Mouse (Mus musculus): ENCODE results near the gene Ago4.
A peak's percentile ranks its signal among the peaks of the same experiment; 100 is the strongest.
"Not testable (repeated sequence)": the region's sequence is repeated elsewhere in the genome, so short reads cannot be mapped to it uniquely, and the experiment has no call there.

Ago4 gene

DNA sequence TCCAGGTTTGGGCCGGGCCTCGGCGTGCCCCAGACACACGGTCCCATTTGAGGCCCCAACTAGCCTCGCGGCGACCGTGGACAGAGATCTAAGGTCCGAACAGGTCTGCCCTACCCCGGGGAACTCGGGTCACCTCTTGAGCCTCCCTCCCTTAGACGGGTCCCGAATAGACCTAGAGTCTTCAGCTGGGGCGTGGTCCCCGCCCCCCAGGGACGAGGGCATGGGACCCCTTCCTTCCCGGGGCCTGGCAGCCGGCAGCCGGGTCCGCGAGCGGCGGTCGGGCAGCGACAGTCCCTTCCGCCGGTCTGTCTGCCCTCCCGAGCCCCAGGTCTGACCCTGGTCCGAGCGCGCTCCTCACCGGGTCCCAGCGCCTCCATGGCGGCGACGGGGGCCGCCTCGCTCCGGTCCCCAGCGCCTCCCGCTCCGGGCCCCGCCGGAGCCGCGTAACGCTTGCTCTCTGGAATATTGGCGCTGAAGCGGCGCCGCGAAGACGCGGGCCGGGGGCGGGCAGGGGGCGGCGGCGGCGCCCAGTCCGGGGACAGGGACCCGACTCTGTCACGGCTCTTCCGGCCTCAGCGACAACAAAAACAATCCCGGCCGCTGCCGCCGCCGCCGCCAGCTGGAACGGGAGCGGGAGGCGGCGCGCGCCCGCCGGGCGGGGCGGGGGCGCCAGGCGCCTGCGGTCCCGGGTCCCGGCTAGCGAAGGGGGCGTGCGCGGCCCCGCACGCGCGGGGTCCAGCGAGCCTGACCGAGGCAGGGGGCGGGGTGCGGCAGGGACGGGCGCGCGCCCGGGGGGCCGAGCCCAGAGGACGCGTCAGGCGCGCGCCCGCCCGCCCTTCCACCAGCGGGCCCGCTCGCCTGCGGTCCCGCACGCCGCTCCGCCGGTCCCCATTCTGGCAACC is at the start of gene Ago4:
TSS of gene Ago4 (minus strand) at position 646 of the 902 bp plus-strand sequence.
- DNase-seq (ENCODE audit: low spot score): no peak

DNA sequence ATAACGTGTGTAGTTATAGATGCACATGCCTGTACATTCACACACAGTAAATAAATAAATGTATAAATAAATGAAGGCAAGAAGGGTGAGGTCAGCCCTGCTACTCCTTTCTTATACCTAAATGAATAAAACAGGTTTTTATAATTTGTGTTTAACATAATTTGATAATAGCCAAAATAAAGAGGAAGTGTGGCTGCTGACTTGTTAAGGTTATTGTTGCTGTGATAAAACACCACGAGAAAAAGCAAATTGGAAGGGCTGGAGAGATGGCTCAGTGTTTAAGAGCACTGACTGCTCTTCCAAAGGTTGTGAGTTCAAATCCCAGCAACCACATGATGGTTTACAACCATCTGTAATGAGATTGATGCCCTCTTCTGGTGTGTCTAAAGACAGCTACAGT is 45.8 kb upstream of the Ago4 start:
- no peak for DNase-seq (ENCODE audit: low spot score)

DNA sequence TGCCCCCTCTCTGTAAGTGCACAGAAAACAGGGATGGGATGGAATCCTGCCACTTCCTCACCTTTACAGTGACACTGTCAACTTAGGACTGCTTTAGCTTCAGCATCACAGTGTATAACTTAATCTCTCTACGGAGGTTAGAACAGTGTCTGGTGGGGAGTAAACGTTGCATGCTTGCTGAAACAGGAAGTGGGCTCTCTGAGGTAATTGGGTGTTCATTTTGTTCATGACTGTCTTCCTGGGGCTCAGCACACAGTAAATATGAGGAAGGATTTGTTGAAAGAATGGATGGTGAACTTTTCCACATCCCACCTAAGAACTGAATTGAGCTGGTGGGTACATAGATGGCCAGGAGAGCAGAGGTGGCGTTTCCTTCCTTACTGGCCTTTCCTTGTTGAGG is 44.6 kb upstream of the Ago4 start:
- DNase-seq (ENCODE audit: low spot score): no peak

DNA sequence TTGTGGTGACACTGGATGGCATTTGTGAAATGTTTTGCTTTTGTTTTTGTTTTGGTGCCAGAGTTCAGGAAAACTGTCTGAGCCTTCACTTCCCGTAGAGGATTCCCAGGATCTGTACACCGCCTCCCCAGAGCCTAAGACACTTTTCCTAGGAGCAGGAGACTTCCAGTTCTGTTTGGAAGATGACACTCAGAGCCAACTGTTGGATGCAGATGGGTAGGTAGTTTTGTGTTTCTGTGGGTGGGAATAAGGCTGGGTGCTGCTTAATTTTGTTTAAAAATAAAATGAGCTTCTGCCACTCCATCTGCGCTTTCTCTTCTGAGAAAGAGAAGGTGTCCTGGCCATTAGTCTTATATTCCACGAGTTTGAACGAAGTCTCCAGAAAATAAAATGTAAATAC is 43.0 kb upstream of the Ago4 start:
- no peak for DNase-seq (ENCODE audit: low spot score)

DNA sequence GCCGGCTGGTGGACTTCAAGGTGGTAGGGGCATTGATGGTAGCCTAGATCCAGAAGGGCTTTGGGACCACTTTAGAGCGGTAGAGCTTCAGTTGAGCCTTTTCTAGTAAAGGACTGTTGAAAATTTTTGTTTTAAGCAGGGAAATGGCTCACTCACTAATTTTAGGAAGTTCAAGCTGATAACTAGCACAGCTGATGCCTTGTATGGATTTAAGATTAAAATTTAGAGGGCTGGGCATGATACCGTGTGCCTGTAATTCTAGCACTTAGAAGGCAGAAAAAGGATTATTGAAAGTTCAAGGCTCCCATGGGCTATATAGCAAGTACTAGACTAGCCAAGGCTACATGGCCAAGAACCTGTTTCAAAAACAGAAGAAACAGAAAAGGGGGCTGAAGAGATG is 36.5 kb upstream of the Ago4 start:
- no peak for DNase-seq (ENCODE audit: low spot score)

DNA sequence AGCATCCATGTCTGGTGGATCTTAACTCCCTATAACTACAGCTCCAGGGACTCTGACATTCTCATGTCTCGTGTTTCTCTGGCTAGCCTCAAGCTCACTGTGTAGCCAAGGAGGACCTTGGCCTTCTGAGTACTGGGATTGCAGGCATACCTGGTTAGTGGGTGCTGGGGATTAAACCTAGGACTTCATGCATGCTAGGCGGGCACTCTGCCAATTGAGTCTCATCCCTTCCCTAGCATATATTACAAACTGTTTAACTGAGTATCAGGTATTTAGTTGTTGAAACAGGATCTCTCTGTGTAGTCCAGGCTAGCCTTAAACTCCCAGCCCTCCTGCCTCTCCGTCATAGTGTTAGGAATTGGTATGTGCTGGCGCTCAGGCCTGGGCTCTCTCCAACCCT is 34.0 kb upstream of the Ago4 start:
- no peak for DNase-seq (ENCODE audit: low spot score)

DNA sequence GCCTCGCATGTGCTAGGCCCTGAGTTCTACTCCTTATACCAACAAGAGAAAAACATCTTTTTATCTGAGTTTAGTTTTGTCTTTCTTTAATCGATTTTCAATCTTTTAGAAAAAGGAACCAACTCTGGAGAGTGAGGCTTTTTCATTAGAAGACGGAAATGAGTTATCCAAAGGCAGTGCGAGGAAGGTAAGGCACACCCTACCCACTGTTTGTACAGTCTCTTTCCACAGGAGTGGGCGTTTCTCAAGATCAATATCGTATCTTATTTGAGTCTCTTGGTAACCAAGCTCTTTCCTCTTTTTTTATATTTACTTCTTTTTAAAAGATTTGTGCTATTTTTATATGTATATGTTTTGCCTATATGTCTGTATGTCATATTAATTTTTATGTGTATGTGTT is 30.5 kb upstream of the Ago4 start:
- DNase-seq (ENCODE audit: low spot score): no peak

DNA sequence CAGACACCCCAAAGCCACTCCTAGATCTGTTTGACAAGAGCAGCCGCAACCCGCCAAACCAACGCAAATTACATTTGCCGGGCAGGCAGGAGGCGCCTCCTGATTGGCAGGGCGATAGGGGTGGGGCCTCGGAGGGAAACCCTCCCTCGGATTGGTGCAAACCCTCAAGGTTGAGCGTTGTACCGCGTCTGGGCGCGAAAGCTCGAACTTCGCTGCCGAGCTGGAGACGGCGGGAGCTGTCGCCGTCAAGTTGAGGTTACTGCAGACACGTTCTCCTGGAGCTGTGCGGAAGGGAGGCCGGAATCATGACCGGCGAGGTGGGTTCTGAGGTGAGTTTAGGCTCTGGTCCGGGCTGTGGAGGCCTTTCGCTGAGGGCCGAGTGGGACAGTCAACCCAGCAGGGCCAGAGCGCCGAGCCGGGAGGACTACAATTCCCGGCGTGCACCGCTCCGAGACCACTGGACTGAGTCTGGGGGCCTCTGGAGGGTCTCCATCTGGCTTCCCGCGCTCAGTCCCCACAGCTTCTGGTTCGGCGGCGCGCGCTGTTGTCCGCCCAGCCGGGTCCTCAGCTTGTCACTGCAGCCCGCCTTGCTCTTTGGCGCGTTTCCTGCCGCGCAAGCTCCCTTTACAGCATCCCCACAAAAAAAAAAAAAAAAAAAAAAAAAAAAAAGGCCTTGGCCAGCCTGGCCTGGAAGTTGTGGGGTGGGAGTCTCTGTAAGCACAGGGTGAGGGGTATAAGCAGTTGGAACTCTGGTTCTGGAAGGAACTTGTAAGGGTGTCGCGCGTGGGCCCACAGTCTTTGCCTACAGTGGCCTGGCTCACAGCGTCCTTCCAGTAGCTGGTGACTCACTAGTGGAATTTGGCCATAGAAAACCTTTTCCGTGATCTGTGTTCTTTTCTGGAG is 23.8 kb upstream of the Ago4 start, which contains the start of gene Clspn:
TSS of gene Clspn (plus strand) at position 127 of the 903 bp plus-strand sequence.
- peak; percentile 94 for DNase-seq (ENCODE audit: low spot score)

DNA sequence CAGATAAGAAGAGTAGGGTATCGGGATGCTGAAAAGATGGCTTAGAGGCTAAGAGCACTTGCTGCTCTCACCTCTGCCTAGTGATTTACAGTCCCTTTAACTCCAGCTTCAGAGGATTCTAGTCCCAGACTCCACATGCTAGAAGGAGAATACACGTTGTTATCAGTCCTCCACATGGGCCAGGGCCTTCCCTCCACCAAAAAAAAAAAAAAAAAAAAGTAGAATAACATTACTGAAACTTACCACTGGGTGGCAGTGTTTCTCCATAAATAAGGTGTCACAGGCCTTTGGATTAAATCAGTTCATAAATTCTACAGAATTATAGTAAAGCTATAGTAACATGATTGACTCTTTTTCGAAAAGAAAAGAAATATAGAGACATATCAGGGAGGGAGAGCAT is 21.2 kb upstream of the Ago4 start:
- DNase-seq (ENCODE audit: low spot score): peak; percentile 82

DNA sequence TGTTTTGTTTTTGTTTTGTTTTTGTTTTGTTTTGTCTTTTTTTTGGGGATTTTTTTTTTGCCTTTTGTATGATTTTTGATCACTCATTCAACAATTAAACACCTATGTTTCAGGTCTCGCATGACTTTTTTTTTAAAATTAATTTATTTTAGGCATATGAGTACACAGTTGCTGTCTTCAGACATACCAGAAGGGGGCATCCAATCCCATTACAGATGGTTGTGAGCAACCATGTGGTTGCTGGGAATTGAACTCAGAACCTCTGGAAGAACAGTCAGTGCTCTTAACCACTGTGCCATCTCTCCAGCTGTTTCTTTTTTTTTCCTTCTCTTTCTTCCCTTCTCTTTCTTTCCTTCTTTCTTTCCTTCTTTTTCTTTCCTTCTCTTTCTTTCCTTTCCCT is 20.4 kb upstream of the Ago4 start:
- DNase-seq (ENCODE audit: low spot score): no peak

DNA sequence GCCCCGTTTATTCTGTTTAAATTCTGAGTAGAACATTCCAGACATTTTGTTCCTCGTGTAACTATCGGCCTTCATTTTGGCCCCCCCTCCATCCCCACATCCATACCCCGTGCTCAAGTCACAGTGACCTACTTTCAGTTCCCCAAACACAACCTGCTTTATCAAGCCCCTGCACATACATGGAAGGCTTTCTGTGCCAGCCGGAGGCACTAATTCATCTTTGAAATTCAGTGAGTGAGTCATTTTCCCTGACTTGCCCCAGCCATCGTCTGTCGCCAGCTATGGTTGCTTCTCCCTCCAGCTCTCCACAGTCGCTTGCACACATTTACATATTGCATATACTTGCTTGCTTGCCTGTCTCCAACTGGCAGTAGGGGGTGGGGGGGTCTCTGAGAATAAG is 19.8 kb upstream of the Ago4 start:
- DNase-seq (ENCODE audit: low spot score): no peak

DNA sequence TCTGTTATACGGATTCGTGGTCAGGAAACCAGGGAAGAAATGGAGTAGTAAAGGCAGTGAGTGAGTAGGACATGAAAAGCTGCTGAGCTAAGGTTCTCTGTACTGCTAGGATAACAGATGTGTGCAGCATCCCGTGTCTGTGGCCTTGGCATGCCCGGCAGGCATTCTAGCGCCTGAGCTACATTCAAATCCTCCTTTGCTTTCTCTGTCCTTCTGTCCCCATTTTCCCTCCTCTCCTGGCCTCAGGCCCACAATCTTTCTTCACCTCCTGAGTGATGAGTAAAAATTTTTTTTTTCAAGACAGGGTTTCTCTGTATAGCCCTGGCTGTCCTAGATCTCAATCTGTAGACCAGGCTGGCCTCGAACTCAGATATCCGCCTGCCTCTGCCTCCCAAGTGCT is 18.9 kb upstream of the Ago4 start:
- no peak for DNase-seq (ENCODE audit: low spot score)

DNA sequence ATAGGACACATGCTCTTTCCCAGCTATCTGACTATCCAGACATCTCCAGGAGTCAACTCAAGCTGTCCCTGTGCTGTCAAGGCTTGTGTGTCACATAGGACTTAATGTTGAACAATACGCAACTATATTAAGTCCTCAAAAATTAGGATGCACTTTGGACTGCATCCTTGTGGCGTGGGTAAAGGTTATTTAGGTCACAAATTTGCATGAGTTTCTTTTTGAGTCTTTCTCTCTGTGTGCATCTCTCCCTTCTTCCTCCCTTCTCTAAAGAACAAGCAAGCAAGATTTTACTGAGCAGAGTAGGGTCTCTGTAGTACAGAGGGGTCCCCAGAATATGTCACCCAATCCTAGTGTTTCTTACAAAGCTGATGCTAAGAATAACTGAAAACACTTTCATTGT is 12.9 kb upstream of the Ago4 start:
- no peak for DNase-seq (ENCODE audit: low spot score)

DNA sequence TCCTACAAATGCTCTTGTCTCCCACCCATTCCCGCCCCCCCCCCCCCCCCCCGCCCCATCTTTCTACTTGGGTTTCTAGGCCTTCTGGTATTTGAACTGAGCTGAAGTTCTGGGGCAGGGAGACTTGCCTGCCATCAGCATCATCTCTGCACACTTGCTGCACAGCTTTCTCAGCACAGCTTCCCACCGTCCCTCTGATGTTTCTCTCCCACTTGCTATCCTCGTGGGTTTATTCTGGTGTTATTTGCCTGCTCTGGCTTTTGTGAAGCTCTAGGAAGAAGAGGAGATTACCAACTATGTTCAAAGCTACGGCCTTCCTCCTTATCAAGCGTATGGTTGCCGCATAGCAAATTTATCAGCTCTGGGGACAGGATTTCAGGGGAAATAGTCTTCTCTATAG is 12.4 kb upstream of the Ago4 start:
- no peak for DNase-seq (ENCODE audit: low spot score)

DNA sequence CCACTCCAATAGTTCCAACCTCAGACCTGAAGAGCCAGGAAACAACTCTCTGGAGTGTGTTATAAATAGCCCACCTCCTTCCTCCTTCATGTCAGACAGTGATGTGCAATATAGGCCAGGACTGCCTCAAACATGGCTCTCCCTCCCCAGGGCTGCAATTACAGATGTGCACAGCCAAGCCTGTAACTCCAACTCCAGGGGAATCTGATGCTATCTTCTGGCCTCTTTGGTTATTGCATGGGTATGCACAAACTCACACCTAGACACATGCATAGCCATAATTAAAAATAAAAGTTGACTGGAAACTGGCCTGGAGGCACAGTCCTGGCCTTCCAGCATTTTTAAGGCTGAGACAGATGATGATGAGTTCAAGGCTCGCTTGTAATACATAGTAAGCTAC is 11.7 kb upstream of the Ago4 start:
- no peak for DNase-seq (ENCODE audit: low spot score)

DNA sequence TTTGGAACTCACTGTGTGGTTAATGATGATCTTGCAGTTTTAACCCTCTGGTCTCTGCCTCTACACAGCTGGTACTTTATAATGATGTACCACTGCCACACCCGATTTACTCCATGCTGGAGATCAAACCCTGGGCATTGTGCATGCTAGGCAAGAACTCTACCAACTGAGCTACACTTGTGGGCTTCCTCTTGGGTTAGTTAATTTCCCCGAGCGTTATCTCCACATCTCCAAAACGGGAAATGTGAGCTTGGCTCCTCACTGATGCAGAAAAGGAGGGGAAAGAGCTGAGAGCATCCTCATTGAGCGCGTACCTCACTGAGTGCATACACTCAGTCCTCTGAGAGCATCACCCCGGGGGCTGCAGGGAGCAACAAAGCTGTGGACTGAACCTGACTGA is 9.6 kb upstream of the Ago4 start:
- no peak for DNase-seq (ENCODE audit: low spot score)

DNA sequence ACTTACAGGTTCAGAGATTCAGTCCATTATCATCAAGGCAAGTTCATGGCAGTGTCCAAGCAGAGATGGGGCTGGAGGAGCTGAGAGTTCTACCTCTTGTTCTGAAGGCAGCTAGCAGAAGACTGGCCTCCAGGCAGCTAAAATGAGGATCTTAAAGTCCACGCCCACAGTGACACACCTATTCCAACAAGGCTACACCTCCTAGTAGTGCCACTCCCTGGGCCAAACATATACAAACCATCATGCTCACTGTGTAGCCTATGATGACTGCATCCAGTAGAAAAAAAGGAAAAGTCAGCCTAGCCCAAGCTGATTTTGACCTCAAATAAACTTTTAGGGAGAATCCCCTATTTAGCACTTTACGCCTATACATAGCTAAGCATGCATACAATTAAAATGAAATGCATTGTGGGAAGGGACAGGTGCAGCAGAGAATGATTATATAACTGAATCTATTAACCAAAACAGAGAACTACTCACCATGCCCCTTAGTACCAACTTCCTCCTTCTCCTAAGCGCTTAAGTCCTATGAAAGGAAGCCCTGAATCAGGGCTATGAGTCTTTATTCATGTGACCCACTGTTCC is 7.3 kb upstream of the Ago4 start:
- DNase-seq (ENCODE audit: low spot score): no peak

DNA sequence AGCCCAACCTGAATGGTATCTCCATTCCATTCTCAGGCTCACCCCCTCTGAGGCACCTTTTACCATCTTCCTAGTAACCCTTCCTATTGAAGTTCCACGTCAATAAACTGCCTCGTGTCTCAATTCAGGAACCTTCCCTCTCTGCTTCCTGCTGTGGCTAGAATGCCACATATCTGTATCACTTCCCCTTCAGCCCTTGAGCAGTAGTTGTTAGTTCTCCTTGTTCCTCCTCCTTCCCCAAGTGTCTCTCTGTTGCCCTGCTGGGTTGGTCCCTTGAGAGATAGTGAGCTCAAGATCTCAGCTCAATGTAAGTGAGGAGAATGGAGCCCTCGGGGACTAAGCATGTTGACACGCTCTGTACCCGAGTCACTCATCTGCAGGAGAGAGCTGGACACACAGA is 3.6 kb upstream of the Ago4 start:
- DNase-seq (ENCODE audit: low spot score): no peak

DNA sequence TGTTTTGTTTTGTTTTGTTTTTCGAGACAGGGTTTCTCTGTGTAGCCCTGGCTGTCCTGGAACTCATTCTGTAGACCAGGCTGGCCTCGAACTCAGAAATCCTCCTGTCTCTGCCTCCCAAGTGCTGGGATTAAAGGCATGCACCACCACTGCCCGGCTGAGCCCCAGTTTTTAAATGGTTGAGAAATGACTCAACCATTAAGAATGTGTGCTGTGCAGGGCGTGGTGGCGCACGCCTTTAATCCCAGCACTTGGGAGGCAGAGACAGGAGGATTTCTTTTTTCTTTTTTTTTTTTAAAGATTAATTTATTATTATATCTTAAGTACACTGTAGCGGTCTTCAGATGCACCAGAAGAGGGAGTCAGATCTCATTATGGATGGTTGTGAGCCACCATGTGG is 2.4 kb upstream of the Ago4 start:
- not testable (repeated sequence) for DNase-seq (ENCODE audit: low spot score)

DNA sequence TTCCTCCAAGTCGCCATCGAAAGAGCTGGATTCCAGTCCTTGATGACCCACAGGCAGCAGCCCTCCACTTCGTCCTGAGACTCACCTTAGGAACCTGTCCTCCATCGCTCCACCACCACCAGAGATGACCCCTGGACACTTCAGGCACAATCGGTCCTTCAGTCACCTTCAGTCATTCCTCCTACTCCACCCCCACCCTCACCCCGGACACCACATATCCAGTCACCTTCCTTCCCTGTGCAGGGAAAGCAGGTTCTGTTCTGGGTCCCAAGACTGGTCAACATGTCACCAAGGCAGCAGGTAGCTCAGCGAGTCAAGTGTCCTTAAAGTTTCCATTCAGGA is 428 bp upstream of the Ago4 start:
- no peak for DNase-seq (ENCODE audit: low spot score)

DNA sequence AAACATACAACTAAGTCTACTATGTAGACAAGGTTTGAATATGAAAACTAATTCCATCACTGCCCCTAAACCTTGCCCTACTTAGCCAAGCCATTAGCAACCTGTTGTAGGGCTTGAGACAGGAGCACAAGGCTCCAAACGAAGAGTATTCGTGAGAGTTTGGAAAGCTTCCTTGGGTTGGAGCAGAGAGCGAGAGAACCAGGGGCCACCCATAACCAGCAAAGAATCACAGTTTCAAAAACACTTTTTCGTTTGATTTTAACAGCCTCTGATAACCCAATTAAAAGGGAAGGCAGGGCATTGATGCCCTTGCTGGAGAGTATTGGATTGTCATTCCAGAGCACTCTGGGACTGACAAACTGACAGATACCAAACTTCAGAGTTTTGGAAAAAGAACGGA is 980 bp downstream of the Ago4 start:
- no peak for DNase-seq (ENCODE audit: low spot score)

DNA sequence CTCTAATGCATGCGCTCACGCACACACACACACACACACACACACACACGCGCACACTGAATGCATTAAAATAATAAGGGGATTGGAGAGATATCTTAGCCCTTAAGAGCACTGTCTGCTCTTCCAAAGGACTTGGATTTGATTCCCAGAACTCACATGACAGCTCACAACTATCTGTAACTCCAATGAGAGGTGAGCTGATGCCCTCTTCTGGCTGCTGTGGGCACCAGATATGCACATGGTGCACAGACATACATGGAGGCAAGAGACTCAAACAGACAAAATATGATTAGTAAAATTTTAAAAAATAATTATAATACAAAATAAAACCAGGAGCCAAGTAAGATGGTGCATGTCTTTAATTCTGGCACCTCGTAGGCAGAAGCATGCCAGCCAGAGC is 6.4 kb downstream of the Ago4 start:
- DNase-seq (ENCODE audit: low spot score): no peak

DNA sequence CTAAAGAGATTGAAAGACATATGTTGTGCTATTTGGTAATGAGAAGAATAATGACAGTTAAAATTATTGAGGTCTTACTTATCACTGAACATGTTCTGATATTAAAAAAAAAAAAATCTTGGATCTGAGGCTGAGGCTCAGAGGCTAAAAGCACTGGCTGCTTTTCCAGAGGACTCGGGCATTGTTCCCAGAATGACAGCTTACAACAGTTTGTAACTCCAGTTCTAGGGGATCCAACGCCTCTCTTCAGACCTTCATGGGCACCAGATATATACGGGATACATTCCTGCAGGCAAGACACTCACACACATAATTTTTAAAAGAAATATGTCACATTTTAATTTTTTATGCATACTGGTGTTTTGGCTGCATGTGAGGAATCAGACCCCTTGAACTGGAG is 7.1 kb downstream of the Ago4 start:
- DNase-seq (ENCODE audit: low spot score): no peak

All from c-Kit-positive CD71-positive TER-119-positive erythroid progenitor cells, embryonic 14.5 days (primary cell).